Mouse (Mus musculus): ENCODE results near the gene Zfp423.

Zfp423 gene

DNA sequence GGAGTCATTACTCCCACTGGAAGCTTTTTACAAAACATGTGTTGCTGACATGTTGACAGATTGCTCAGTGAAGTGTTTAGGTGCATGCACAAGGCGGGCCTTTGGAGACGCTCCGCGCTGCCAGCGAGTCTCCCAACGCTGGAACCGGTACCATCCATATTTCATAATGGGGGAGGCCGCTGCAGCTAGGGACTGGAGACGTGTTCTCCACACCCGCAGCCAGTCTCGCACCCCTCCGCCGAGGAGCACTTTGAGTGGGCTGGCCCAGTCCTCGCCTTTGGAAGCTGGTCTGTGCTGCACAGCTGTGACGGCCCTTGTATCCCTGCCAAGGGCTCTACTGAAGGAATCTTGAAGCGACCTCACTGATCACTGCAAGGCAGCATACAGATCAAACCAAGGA, 122.5 kb downstream of the Zfp423 start:
- no peak for DNase-seq (ENCODE audit: low read depth)

DNA sequence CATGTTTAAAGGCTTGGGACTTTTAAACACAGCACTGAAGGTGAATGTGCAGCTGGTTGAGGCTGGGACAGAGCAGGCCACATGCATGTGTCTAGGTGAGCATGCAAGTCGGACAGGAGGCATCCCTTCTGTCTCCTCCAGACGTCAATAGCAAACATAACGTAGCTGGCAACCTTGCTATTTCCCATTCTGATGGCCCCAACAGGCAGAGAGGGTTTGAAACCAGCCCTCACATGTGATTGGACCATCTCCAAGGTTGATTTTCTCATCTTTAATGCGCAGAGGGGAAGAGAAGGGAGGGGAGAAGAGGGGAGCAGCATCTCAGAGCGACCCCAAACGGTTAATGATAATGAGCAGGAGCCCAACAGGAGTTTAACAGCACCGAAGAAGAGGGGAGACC, 123.5 kb downstream of the Zfp423 start:
- no peak for DNase-seq (ENCODE audit: low read depth)

DNA sequence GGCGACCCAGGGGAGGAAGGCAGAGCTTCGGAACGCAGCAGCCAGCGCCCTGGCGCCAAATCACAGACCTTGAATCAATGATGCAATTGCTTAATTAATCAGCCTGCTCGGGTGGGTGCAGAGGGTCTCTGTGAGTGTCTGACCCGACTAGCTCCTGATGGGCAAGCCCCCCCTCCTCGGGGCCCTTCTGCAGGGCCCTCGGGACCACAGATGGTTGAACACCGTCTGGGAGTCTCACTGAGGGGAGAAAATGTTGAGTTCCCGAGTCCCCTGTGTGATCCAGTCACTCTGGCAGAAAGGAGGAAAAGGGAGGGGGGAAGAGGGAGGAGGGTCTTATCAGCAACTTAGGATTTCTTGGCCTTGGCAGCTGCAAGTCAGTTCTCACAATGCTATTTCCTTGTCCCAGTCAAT, 124.0 kb downstream of the Zfp423 start:
- no peak for DNase-seq (ENCODE audit: low read depth)

DNA sequence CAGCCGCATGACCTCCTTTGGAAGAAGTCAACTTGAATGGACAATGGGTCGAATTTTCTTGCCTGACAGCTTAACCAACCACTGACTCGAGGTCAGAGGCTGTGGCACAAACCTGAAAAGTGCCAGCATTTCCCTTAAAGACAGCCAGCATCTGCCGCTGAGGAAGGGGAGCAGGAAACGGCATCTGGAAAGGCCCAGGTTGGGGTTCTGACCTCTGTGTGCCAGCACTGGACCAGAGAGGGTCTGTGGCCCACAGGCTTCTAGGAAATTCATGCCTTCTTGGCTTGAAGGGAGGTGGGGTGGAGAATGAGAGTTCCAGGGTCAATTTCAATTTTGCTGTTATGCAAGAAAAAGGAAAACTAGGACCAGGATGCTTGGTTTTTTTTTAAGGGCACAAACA, 124.7 kb downstream of the Zfp423 start:
- DNase-seq (ENCODE audit: low read depth): no peak

DNA sequence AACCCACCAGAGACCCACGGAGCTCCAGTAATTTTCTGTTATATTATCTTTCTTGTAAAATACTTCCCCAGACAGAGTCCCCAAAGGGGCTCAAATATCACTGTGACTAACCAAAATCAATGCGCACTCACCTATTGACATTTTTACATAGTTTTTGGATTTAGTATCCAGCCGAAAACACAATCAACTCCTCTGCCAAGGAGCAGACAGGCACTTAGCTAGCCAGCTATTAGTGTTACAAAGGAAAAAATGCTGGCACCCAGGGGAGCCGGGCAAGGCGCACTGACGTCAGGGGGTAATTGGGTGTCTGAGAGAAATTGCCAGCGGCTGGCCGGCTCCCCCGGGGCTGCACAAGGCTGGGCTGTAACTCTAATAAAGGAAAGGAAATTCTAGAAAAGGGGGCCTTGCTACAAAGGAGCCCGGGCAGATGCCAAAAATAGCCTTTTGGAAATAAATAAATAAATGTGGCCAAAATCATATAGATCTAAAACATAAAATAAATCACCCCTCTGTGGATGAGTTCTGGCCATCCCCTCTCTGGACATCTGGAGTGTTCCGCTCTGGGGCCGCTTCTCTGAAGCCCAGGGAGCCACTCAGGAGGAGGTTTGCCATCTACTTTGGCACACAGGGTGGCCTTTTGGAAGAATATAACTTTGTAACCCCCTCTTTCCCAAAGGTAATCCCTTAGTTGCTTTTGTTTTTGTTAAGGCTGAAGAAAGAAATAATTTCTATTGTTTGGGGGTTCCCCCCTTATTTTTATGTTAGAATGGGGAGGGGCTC, 125.4 kb downstream of the Zfp423 start:
- no peak for DNase-seq (ENCODE audit: low read depth)

DNA sequence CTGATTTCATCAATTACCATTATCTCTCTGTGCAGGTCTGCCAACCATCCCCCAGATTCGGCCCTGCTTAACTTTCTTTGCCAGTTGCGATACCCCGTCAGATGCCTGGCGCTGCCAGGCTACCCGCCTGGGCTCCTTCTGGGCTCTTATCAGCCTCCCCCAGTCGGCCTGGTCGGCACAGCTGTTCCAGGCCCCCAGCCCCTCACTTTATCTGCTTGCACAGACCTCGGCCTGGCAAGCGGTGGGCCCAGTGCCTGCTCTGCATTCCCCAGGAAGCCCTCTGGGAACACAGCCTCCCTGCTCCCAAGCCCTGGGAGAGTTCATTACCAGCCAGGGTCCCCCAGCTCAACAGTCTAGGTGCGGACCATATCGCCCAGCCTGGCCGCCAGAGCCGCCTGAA, 126.1 kb downstream of the Zfp423 start:
- no peak for DNase-seq (ENCODE audit: low read depth)

DNA sequence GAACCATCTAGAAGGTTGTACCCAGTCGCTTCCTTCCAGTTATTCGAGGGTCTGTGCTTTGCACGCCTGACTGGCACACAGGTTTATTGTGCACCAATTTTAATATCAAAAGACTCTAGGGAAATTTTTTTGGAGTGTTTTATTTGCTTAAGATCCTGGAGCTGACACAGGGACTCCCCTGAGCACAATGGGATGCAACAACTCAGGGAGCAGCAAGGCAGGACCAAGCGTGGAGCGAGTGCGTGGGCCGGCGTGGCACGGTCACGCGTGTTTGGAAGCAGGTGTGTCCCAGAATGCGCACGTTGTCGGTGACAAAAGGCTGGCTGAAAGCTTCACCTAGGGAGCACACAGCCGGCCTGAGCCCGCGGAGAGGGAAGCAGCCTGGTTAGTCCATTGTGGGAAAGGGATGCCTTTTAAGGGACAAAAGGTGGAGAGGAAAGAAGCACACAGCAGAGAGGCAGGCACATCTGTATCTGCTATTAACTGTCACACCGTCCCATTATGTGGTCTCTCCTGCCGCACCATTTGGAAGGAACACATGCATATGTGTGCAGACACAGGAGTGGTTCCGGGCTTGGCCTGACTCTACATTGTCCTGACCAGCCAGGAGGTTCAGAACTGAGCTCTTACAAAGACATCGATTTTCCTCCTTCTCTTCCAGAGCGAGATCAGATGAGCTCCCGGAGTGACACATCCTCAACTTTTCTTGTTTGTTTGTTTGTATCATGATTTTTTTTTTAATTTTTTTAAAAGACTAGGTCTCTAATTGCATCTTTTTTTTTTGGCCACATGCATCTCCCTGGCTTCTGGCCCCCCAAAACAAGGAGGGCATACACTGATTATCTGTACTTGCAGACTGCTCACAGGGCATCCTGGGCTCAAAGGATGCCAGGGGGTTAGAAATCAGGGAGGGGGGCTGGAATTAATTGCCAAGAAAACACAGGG, 126.7 kb downstream of the Zfp423 start:
- DNase-seq (ENCODE audit: low read depth): no peak

DNA sequence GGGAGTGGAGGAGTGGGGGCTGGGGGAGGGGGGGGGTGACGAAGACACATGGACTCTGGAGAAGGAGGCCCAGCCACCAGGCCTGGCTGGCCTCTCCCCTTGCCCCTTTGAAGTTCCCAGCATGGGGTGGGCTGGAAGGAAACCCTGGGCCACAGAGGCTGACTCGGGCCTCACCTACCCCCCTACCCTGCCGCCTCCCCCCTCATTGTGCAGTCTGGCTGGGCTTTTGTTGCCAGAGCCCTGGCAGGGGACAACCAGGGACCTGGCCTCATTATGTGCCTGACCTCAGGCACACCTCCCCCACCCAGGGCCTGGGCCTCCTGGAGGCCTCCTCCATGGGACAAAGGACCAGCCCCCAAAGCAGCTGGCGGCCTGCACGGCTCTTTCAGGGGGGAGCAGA, 127.8 kb downstream of the Zfp423 start:
- DNase-seq (ENCODE audit: low read depth): no peak

DNA sequence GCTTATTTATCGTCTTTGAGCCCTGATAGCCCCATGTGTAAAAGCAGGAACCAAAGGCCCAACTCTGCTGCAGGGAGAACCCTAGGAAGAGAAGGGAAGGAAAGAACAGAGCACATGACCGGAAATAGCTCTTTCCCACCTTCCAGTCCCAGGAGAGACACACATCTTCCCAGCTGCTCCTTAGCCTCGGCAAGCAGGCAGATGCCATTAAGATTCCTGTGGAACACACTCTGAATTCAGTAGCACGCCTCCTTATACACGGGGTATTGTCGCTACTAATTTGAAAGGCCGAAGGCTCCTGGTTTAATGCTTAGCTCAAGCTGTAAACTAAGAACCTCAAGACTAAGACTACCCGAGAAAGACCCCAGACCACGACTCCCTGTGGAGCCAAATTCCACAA, 128.3 kb downstream of the Zfp423 start:
- no peak for DNase-seq (ENCODE audit: low read depth)

DNA sequence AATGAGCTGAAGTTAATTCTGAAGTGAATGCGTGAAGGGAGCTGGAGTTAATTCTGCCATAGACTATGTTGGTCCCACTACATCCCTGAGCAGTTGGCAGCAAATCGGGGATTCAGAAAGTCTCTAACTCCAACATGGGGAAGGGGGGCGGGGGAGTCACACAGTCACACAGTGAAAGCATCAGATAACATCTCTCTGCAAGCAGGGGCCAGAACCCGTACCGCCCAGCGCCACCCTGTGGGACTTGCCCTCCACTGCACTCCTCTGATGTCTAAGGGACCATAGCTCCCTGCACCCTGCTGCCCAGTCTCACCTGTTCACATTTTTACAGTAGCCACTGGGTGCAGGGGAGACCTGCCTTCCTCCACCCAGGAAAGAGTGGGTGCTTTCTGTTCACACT, 129.2 kb downstream of the Zfp423 start:
- peak; percentile 17 for DNase-seq (ENCODE audit: low read depth)

DNA sequence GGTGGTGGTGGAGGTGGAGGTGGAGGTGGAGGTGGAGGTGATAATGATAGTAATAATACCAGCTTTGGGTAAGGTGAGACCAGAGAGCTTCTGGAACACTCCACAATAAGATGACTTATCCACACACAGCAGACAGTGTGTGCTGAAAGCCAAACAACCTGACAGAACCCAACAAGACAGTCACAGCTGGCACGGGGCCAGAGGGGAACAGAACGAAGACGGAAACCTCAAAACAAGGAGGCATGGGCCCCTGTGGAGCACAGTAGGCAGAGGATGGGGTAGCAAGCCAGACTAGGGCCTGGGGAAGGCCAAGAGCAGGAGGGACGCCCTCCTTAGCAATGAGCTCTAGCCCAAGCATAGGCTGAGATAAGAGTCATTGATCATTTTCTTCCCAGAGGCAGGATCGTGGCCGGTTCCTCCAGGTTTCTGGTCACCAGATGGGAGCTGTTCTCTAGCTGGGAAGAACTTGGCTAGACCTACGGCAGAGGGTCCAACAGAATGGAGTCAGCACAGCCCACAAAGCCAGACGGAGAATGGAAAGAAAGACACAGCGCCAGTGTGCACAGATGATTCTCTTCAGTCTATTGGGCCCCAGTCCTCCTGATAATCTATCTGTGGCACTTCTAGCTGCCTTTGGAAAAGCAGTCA, 133.3 kb downstream of the Zfp423 start:
- peak; percentile 8 for DNase-seq (ENCODE audit: low read depth)

DNA sequence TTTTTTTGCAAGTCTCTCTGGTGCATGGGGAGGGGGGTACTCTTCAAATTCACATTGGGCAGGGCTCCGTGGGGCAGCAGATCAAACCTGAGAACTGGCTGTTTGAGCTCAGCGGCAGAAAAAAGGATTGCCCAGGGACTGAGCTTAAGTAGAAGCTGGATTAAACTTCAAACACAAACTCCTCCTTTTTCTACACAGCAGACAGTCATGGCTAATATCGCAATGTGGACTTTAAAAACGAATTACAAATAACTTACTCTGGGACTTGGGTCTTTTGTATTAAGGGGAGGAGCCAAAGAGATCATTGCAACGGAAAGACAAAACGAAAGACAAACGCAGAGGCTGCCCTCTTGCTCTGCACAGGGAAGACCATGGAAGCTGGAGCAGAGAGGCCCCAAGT, 136.2 kb downstream of the Zfp423 start:
- DNase-seq (ENCODE audit: low read depth): no peak

DNA sequence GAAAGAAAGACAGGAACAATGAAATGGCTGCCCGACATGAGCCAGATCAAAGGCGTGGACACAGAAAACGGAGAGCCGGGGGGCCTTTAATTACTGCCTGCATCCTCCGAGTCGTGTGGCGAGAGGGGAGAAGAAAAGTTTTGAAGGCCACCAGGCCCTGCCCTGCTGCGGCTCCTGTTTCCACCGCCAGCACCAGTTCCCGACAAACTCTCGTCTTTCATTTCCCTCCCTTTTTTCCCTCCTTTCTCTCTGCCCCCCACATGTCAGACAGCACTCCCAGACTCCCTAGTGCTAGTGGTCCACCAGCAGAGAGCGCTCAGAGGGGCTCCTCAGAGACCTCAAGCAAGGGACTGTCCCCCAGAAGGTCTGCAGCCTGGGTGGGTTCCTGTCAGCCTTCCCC, 136.7 kb downstream of the Zfp423 start:
- DNase-seq (ENCODE audit: low read depth): no peak

DNA sequence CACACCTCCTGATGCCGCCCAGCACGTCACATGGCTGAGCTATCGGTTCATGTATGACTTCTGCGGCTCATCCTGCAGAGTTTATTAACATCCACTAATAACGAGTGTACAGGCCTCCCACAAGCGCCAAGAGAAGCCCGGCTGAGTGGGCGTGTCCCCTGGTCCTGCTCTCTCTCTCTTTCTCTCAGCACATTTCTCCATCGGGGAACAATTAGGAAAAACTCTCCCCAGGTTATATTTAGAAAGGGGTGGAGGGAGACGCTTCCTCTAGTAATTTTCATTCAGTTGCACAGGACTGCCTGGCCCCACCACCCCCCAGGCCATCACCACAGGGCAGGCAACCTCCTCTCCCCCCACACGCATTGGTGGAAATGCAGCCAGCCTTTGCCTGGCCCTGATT, 137.2 kb downstream of the Zfp423 start:
- DNase-seq (ENCODE audit: low read depth): no peak

DNA sequence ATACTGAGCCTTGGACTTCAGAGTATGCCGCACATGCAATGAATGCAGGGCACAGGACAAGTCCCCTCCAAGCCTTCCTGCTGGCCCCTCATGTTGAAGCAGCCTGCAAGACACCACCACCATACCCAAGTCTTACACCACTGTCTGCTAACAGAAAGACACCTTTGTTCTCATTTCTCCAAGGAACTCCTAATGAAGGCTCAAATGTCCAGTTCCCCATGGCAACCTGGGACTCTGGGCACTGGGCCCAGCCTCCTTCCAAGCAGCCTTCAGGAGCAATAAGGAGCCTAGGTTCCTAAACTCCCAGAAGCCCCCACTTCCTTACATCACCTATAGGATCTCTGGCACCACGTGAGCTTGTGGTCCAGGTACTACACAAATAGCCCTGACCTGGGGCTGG, 137.7 kb downstream of the Zfp423 start:
- no peak for DNase-seq (ENCODE audit: low read depth)

DNA sequence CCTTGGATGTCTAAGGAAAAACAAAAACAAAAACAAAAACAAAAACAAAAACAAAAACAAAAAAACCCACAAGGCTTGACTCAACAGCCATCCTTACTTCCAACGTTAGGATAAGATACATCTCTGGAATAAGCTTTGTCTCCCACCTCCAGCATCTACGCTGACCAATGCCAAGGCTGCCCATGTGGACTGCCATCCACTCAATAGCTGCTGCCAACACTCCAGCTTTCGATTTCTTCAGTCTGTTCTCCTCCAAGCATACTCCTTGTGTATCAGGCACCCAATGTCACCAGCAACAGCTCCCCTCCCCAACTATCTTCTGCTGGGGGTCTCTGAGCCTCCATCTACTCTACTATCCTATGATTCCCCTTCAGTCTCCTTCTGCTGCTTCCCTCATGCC, 140.1 kb downstream of the Zfp423 start:
- no peak for DNase-seq (ENCODE audit: low read depth)

DNA sequence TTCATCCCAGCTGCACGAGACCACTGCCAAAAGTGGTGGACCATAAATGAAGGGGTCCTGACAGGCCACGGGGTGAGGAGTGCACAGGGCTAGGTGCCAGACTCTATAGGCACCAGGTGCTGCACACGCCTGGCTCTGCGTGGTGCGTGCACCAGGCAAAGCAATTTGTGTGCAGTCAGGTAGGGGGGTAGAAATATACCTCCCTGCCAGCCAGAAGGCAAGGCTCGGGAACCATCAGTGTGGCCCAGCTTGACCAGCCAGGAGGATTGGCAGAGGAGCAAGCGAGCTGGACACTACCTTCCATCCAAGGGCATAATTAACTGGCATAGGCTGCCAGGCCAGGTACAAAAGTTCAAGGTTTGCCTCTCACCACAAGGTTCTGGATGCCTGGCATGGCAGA, 140.9 kb downstream of the Zfp423 start:
- no peak for DNase-seq (ENCODE audit: low read depth)

DNA sequence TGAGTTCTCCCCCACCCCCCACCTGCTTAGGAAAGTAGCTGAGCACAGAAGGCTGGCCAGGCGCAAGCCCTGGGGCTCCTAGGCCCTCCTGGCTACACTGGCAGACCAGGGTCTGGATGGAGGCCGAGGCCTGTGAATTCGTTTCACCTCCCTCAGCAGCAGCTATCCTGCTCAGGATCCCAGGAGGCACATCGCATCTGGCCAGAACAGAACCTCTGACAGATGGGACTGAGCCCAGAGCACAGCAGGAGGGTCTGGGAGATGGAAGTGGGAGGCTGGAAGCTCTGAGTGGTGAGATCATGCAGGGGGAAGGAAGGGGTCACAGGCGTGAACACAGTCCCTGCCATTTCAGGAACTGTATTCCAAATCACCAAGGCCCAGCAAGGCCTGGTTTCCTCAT, 143.3 kb downstream of the Zfp423 start:
- DNase-seq (ENCODE audit: low read depth): no peak

DNA sequence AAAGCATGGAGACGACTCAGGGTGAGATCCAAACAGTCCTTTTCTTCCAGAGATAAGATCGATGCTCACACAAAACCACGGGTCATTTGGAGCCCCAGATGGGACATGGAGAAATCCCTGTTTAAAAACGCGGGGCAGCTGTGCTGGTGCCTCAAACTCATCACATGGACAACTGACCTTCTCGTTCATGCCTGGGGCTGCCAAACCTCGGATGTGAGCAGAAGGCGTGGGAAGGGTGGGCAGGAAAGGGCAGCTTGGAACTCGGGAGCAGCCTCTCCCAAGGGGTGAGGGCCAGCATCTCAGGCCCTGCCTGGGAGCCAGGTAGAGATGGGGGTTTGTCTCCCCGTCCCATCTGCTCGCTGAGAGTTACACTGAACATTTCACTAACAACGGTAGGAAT, 146.7 kb downstream of the Zfp423 start:
- DNase-seq (ENCODE audit: low read depth): no peak

DNA sequence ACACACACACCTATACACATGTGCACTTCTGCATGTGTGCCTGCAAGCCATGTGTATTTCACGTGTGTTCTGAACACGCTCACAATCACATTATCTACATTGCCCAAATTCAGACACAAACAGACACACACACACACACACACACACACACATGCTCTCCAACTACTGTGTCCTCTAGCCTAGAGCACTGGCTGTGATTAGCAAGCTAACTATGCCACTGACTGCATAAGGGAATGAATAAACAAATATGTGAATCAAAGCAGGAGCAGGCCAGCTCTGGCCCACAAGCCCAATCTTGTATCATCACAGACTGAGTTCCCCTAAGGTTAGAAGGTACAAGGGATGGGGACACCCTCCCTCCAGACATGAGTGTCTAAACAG, 147.3 kb downstream of the Zfp423 start:
- DNase-seq (ENCODE audit: low read depth): no peak

DNA sequence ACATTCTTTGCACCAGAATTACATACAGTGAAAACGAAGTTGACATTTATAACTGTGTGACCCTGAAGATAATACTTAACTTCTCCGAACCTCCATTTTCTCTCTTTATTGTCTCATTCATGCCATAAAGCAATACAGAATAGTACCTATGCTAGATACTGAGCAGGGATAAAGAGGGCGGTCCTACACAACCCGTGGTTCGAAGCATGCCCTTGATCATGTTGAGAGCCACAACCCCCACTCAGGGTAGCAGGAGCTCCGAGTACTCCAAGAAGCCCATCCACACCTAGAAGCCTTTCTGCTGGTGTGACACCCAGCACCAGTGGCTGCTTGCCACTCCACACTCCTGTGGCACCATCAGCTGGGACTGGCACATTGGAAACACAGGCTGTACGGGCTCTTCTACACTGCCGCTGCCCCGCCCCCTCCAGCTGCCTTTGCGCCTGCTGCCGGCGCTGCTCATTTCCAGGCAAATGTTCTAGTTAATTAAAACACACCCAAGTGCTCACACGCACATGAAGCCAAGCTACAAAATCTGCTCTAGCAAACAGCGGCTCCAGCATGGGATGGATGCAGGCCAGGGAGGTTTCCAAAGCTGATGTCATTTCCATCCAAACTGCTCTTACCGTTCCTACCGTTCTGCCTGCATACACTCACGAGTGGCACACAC, 147.9 kb downstream of the Zfp423 start:
- no peak for DNase-seq (ENCODE audit: low read depth)

DNA sequence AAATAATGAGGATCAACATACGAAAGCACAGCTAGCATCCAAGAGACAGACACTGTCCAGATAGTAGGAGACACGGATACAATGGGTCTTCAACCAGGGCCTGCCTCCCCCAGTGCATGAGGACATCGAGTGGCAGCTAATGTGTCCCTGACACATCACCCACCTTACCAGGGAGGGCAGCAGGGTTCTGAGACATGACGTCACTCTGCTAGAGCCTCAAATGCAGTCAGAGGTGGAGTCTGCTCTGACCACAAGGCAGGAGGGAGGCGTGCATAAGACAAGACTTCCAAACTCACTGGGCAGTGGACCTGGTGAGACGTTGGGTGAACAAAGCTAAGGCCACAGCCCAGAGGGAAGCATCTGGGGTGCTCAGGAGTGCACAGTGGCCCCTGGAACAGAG, 148.6 kb downstream of the Zfp423 start:
- peak; percentile 54 for DNase-seq (ENCODE audit: low read depth)
